23 mouse cellular contexts compared by ENCODE assay signal in the genomic region with DNA sequence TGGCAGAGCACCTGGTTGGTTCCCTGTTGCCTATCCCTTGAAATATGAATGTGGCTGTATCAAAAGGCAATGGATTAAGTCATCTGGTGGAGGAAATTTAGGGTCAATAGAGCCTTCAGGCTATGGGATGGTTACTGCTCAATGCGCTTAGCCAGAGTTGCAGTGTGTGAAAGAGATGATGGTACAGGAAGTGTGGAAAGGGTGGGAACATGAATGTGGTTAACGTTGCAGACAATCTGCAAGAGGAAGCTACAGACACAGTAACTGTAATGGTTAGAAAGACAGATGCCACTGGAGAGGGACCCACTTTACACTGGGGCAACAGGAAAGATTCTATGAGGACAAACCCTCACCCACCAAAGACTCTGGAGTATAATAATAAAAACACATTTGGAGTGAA.
DNase-seq lines count a peak whose midpoint lies in the region; ATAC-seq and TF ChIP-seq lines count a peak whose summit lies in the region.
"Had no signal": no experiment of that assay in that cellular context is flagged by ENCODE, and none has a peak within 500 bp of the region (broad histone marks: within the 10 kb centered on the region; RNA-seq: fewer than 3 reads in every experiment).

No protein-coding gene starts in this region.

- 37% methylated on average over 2 of the region's 2 CpGs for WGBS in liver, postnatal 0 days (ENCODE audit: insufficient replicate concordance)
- WGBS in hindbrain, postnatal 0 days = 86% methylated on average over 2 of the region's 2 CpGs

- H3K4me3 ChIP-seq in liver, postnatal 0 days (ENCODE audit: low read depth, low read length) = no peak overlapping the region
- H3K4me3 ChIP-seq in hindbrain, postnatal 0 days (ENCODE audit: low read length) = no peak overlapping the region
- H3K4me3 ChIP-seq: heart, adult 2 months; left cerebral cortex, adult 2 months; limb, embryonic 12.5 days had no signal

- no peak for TF ChIP-seq EP300 in liver, postnatal 0 days (IDR thresholded peaks at IDR 0.05; ENCODE audit: low read depth)

- ATAC-seq in liver, postnatal 0 days = peak; percentile 48; the same call in 1 of the 2 replicates
- no peak for ATAC-seq in hindbrain, postnatal 0 days
- ATAC-seq: intestine, embryonic 16.5 days had no signal

- no peaks in the 10 kb centered on the region for H3K9me3 ChIP-seq in liver, postnatal 0 days (ENCODE audit: low read length)
- no peaks in the 10 kb centered on the region for H3K9me3 ChIP-seq in hindbrain, postnatal 0 days (ENCODE audit: low read length)
- H3K9me3 ChIP-seq: limb, embryonic 12.5 days had no signal

- H3K4me1 ChIP-seq in liver, postnatal 0 days (ENCODE audit: insufficient read depth) = no peaks in the 10 kb centered on the region
- no peaks in the 10 kb centered on the region for H3K4me1 ChIP-seq in hindbrain, postnatal 0 days (ENCODE audit: insufficient read depth, low read length)
- H3K4me1 ChIP-seq: limb, embryonic 12.5 days had no signal

- TF ChIP-seq CTCF in liver, postnatal 0 days (IDR thresholded peaks at IDR 0.05; ENCODE audit: low read depth) = no peak
- TF ChIP-seq CTCF in hindbrain, postnatal 0 days (IDR thresholded peaks at IDR 0.05; ENCODE audit: low read depth) = no peak

- H3K36me3 ChIP-seq in liver, postnatal 0 days (replicated peaks; ENCODE audit: insufficient read depth, low read length) = no peaks in the 10 kb centered on the region
- H3K36me3 ChIP-seq in hindbrain, postnatal 0 days (ENCODE audit: insufficient read depth, low read length) = no peaks in the 10 kb centered on the region
- H3K36me3 ChIP-seq: limb, embryonic 12.5 days had no signal

- peak overlapping the region; percentile 57; the same call in 1 of the 2 replicates for H3K27ac ChIP-seq in liver, postnatal 0 days (ENCODE audit: low read depth)
- H3K27ac ChIP-seq in hindbrain, postnatal 0 days = no peak overlapping the region
- H3K27ac ChIP-seq: heart, adult 2 months; left cerebral cortex, adult 2 months; limb, embryonic 12.5 days; stomach, postnatal 0 days had no signal

- no peak overlapping the region for H3K9ac ChIP-seq in liver, postnatal 0 days (replicated peaks)
- no peak overlapping the region for H3K9ac ChIP-seq in hindbrain, postnatal 0 days (replicated peaks; ENCODE audit: low read length)
- H3K9ac ChIP-seq: limb, embryonic 12.5 days had no signal

- no peak overlapping the region for H3K4me2 ChIP-seq in liver, postnatal 0 days (ENCODE audit: low read depth, low read length)
- H3K4me2 ChIP-seq in hindbrain, postnatal 0 days (ENCODE audit: low read depth, low read length) = no peak overlapping the region
- H3K4me2 ChIP-seq: limb, embryonic 12.5 days; midbrain, embryonic 11.5 days had no signal

- no peaks in the 10 kb centered on the region for H3K27me3 ChIP-seq in liver, postnatal 0 days (ENCODE audit: insufficient read depth, low read length)
- H3K27me3 ChIP-seq in hindbrain, postnatal 0 days (ENCODE audit: insufficient read depth, low read length) = no peaks in the 10 kb centered on the region
- H3K27me3 ChIP-seq: limb, embryonic 12.5 days had no signal

- peak; percentile 53 for DNase-seq in thymus, postnatal 0 days (ENCODE audit: low spot score)
- DNase-seq in thymus, postnatal 4 days = no peak
- DNase-seq in c-Kit-positive CD71-negative TER-119-negative erythroid progenitor cells, embryonic 14.5 days (ENCODE audit: low read depth) = peak; percentile 18
- DNase-seq in liver, postnatal 0 days = no peak
- DNase-seq in ovary, postnatal 36 days (ENCODE audit: low spot score) = no peak
- no peak for DNase-seq in hindbrain, postnatal 0 days (ENCODE audit: low spot score)
- DNase-seq in kidney, postnatal 4 days = no peak
- no peak for DNase-seq in right cerebral cortex, postnatal 4 days
- DNase-seq: adrenal gland, postnatal 25 days; cerebellum, adult 2 months; cerebellum, postnatal 36 days; gastrocnemius, postnatal 14 days; heart, adult 2 months; kidney, postnatal 36 days; layer of hippocampus, adult 9-11 months; lung, adult 2 months; lung, postnatal 36 days; retina, postnatal 1 day had no signal

Comparison
In these comparisons a context has a peak if more than half of its experiments do, and no peak if none do; other contexts are left out.
1. DNase-seq: peak in thymus, postnatal 0 days (single experiment) and c-Kit-positive CD71-negative TER-119-negative erythroid progenitor cells, embryonic 14.5 days (single experiment); none in thymus, postnatal 4 days (single experiment), liver, postnatal 0 days (single experiment), ovary, postnatal 36 days (single experiment), hindbrain, postnatal 0 days (single experiment), kidney, postnatal 4 days (0 of 2) and right cerebral cortex, postnatal 4 days (single experiment).